Mouse (Mus musculus): ENCODE measurements at regions not wholly inside any gene's neighbourhood (a gene's known extent, or its start where the extent isn't known, plus 50 kb on each side); places are given as distances from the start of the nearest gene placed in this dataset.

DNA sequence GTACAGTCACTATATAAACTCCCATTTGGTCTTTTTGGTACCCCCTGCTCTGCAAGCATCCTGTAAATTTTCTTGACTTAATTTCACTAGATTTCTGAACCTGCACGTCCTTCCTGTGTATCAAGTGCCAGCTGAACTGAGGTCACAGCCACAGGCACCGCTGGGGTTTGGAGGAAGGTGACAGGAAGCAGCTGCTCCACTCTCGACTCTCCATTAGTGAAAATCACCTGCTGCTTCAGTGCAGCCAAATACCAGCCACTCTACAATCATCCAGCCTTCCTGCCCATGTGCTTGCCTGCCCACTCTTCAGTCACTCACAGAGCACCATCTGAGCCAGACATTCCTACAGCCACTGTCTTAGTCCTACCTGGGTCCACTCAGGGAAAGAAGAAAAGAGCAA, 364.3 kb upstream of the 2610301B20Rik start:
- H3K9me3 ChIP-seq: no peaks in the 10 kb centered on the region
- no peak for ATAC-seq (ENCODE audit: low FRiP score)
- H3K4me1 ChIP-seq (replicated peaks): no peaks in the 10 kb centered on the region
- H3K9ac ChIP-seq: no peak overlapping the region
- H3K4me2 ChIP-seq: no peak overlapping the region
- H3K27ac ChIP-seq: no peak overlapping the region
- no peaks in the 10 kb centered on the region for H3K27me3 ChIP-seq
- H3K36me3 ChIP-seq: no peaks in the 10 kb centered on the region
- 69% methylated on average over 3 of the region's 3 CpGs for WGBS
- H3K4me3 ChIP-seq: no peak overlapping the region

DNA sequence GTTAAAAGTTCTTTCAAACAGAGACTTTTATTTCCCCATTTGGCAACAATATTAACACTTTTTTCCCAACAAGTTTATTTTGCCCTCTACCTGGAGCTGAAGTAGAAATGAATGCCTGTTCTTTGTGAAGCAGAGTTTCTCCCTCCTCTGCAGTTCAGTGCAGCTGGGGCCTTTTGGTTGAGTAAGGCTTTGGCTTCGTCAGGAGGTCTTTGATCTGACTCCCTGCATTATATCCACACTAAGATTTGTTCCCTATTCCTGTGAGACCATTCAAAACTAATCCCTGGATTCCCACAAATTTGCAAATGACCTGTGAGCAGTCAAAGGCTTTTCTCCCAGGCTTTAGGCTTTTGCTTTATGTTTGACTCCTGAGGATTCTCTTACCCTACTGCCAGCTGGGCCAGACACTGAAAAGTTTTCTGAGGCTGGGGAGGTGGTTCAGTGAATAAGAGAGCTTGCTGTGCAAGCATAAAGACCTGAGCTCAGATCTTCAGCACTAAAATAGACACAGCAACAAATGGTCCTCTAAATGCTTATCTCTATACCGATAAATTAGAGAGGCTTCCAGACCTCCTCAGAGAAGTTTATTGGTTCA, 323.5 kb upstream of the 2610301B20Rik start:
- H3K4me3 ChIP-seq: no peak overlapping the region
- H3K36me3 ChIP-seq: no peaks in the 10 kb centered on the region
- H3K4me2 ChIP-seq: no peak overlapping the region
- WGBS: 24% methylated on average over 2 of the region's 2 CpGs
- no peaks in the 10 kb centered on the region for H3K27me3 ChIP-seq
- no peaks in the 10 kb centered on the region for H3K9me3 ChIP-seq
- H3K4me1 ChIP-seq (replicated peaks): no peaks in the 10 kb centered on the region
- no peak for ATAC-seq (ENCODE audit: low FRiP score)
- H3K27ac ChIP-seq: no peak overlapping the region
- H3K9ac ChIP-seq: no peak overlapping the region

DNA sequence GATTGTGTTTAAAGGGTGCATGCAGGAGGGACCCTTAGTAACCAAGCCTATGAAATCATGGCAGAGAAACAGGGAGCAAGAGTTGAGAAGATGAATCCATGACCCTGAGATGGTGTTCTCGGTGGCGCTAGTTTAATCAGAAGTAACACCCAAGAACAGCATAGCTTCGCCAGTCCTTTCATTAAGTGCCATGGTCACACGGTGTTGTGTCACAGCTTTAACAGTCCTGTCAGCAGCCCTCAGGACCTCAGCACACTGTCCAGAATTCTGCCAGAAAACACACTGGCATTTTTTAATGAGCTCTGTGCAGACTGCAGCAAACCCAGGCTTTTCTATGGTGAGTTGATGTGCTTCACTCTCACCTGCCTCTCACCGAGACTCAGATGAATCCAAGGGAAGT, 320.6 kb upstream of the 2610301B20Rik start:
- H3K4me3 ChIP-seq: no peak overlapping the region
- WGBS: 97% methylated on average over 5 of the region's 5 CpGs
- H3K9me3 ChIP-seq: no peaks in the 10 kb centered on the region
- no peak overlapping the region for H3K9ac ChIP-seq
- ATAC-seq (ENCODE audit: low FRiP score): no peak
- no peaks in the 10 kb centered on the region for H3K36me3 ChIP-seq
- H3K27ac ChIP-seq: no peak overlapping the region
- no peak overlapping the region for H3K4me2 ChIP-seq
- H3K4me1 ChIP-seq (replicated peaks): no peaks in the 10 kb centered on the region
- H3K27me3 ChIP-seq: no peaks in the 10 kb centered on the region

DNA sequence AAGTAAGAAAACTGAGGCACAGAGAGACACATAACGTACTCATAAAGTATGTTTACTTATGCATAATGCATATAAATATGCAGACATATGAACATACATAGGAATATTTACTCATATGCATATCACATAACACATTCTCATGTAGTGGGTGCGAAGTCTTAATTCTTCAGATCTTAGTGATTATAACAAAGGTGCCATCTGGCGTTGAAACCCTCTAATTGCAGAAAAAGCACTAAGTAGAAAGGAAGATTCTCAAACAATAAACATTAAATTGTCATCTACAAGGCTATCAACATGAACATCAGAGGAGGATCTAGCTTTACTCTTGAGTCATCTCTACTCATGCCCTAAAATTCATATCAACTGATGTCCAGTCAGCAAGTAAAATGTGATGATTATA, 314.2 kb upstream of the 2610301B20Rik start:
- H3K4me2 ChIP-seq: no peak overlapping the region
- no peak overlapping the region for H3K9ac ChIP-seq
- no peak overlapping the region for H3K27ac ChIP-seq
- H3K4me3 ChIP-seq: no peak overlapping the region
- H3K36me3 ChIP-seq: no peaks in the 10 kb centered on the region
- 88% methylated on average over 3 of the region's 3 CpGs for WGBS
- no peaks in the 10 kb centered on the region for H3K9me3 ChIP-seq
- H3K4me1 ChIP-seq (replicated peaks): no peaks in the 10 kb centered on the region
- H3K27me3 ChIP-seq: no peaks in the 10 kb centered on the region
- ATAC-seq (ENCODE audit: low FRiP score): no peak

DNA sequence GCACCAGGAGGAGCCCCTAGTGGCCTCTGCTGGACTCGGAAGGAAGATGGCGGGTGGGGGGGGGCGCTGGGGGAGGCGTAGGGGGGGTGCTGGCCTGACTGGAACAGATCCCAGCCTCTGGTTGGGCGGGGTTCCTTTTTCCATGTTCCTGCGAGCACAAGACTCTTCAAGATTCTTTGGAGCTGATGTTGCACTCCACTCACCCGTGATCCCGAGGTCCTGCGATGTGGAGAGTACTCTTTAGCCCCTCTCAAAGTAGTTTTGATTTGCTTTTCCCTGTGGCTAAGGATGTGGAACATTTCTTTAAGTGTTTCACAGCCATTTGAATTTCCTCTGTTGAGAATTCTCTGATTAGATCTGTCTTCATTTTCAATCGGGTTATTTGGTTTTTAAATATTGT, 269.8 kb upstream of the 2610301B20Rik start:
- H3K4me1 ChIP-seq (replicated peaks): no peaks in the 10 kb centered on the region
- no peak overlapping the region for H3K27ac ChIP-seq
- ATAC-seq (ENCODE audit: low FRiP score): no peak
- no peaks in the 10 kb centered on the region for H3K36me3 ChIP-seq
- H3K27me3 ChIP-seq: no peaks in the 10 kb centered on the region
- H3K4me2 ChIP-seq: no peak overlapping the region
- no peak overlapping the region for H3K9ac ChIP-seq
- WGBS: 91% methylated on average over 10 of the region's 10 CpGs
- H3K4me3 ChIP-seq: no peak overlapping the region
- no peaks in the 10 kb centered on the region for H3K9me3 ChIP-seq

DNA sequence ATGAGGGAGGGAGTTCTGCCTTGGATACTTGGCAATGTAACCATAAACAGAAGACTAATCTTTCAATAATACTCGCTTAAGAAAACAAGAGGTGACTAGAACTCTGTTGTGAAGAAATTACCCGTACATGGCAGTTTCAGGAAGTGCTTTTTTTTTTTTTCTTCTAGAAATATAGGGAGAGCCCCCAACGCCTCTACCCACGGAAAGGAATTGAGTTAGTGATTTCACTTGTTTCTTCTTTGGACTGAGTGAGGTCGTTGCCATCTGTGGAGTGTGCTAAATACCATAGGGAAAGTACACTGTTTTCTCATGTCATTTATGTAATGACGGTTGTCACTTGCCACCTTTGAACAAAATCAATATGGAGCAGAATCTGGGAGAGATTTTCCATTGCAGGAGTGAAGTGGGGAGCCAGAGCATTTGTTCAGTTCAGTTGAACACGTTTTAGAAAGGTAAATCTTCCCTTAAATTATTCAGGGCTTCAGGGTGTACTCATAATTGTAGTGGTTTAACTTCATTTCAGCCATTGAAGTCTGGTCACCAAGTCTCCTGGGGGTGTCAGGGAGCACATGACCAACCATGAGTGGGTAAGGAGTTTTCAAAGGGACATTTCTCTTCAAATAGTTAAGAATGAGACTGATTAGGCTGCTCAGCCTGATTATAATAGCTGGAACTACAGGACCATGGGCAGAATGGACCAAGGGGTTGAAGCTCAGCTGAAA, 266.3 kb upstream of the 2610301B20Rik start:
- 83% methylated on average over 7 of the region's 7 CpGs for WGBS
- H3K9me3 ChIP-seq: no peaks in the 10 kb centered on the region
- H3K36me3 ChIP-seq: no peaks in the 10 kb centered on the region
- no peaks in the 10 kb centered on the region for H3K4me1 ChIP-seq (replicated peaks)
- no peak overlapping the region for H3K9ac ChIP-seq
- no peak overlapping the region for H3K4me3 ChIP-seq
- H3K4me2 ChIP-seq: no peak overlapping the region
- H3K27ac ChIP-seq: no peak overlapping the region
- no peak for ATAC-seq (ENCODE audit: low FRiP score)
- H3K27me3 ChIP-seq: no peaks in the 10 kb centered on the region

DNA sequence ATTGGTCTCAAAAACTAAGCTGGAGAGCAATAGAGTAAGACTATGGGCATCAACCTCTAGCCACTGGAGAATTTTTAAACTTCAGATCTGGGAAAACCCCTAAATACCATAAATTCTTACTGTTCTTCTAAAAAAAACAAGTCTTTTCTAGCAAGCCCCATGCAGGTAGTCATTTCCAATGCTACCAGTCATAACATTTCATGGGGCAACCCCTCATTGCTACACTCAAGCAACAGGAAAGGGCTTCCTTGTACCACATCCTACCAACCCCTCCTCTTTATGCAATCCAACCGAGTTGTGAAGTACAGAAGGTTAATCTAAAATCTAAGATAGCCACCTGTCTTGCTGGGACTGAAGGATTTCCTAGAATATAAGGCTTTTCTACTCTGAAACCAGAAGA, 263.5 kb upstream of the 2610301B20Rik start:
- no peak for ATAC-seq (ENCODE audit: low FRiP score)
- no peaks in the 10 kb centered on the region for H3K36me3 ChIP-seq
- no peaks in the 10 kb centered on the region for H3K9me3 ChIP-seq
- H3K27me3 ChIP-seq: no peaks in the 10 kb centered on the region
- no peak overlapping the region for H3K4me2 ChIP-seq
- WGBS: 63% methylated on average over 1 of the region's 1 CpGs
- no peak overlapping the region for H3K9ac ChIP-seq
- H3K27ac ChIP-seq: no peak overlapping the region
- no peaks in the 10 kb centered on the region for H3K4me1 ChIP-seq (replicated peaks)
- H3K4me3 ChIP-seq: no peak overlapping the region

Data from hindbrain, embryonic 13.5 days (tissue).